Mouse (Mus musculus): ENCODE measurements around the gene Pdk2. TPM values are rescaled to one million over a fixed set of nuclear protein-coding genes. Genes with fewer than 3 reads are reported as not detected.
A peak's percentile ranks its signal among the peaks of the same experiment; 100 is the strongest.

Gene Pdk2
- polyA plus RNA-seq (2012; rRNA removed) = 220 and 229 TPM in 2 replicates

GRCm38 (mm10) chr11:95041139-95041609 lies at the start of gene Pdk2:
Gene Pdk2, minus strand, starts transcription at chr11:95041354.
- H3K4me3 ChIP-seq (ENCODE audit: control insufficient read depth, low read depth, low read length) = peak within 1 kb of the TSS; percentile 94
- no peaks in the 10 kb centered on the region for H3K27me3 ChIP-seq (ENCODE audit: control insufficient read depth, insufficient read depth, low read length)
- H3K4me1 ChIP-seq (ENCODE audit: control insufficient read depth, insufficient read depth, low read length) = peaks cover 16% of the 10 kb centered on the region
- H3K36me3 ChIP-seq (ENCODE audit: control insufficient read depth, insufficient read depth, low read length) = no peaks in the 10 kb centered on the region
- peak within 1 kb of the TSS; percentile 62 for H3K27ac ChIP-seq (ENCODE audit: control insufficient read depth, insufficient read depth, low read depth, low read length)
- TF ChIP-seq POLR2A (IDR thresholded peaks at IDR 0.05; ENCODE audit: control insufficient read depth, low read depth, low read length) (peak; percentile 75), CTCF (IDR thresholded peaks at IDR 0.05; ENCODE audit: control insufficient read depth, insufficient read depth, insufficient replicate concordance, low read depth, low read length) (no peak)

GRCm38 (mm10) chr11:95088857-95089779 lies 48.0 kb upstream of the Pdk2 start:
- H3K36me3 ChIP-seq (ENCODE audit: control insufficient read depth, insufficient read depth, low read length) = no peaks in the 10 kb centered on the region
- no peaks in the 10 kb centered on the region for H3K27me3 ChIP-seq (ENCODE audit: control insufficient read depth, insufficient read depth, low read length)
- TF ChIP-seq POLR2A (IDR thresholded peaks at IDR 0.05; ENCODE audit: control insufficient read depth, low read depth, low read length) (no peak), CTCF (IDR thresholded peaks at IDR 0.05; ENCODE audit: control insufficient read depth, insufficient read depth, insufficient replicate concordance, low read depth, low read length) (no peak)
- no peak overlapping the region for H3K27ac ChIP-seq (ENCODE audit: control insufficient read depth, insufficient read depth, low read depth, low read length)
- H3K4me3 ChIP-seq (ENCODE audit: control insufficient read depth, low read depth, low read length) = no peak overlapping the region
- no peaks in the 10 kb centered on the region for H3K4me1 ChIP-seq (ENCODE audit: control insufficient read depth, insufficient read depth, low read length)

- TF ChIP-seq POLR2A (IDR thresholded peaks at IDR 0.05; ENCODE audit: control insufficient read depth, low read depth, low read length) (no peak), CTCF (IDR thresholded peaks at IDR 0.05; ENCODE audit: control insufficient read depth, insufficient read depth, insufficient replicate concordance, low read depth, low read length) (no peak)
- H3K27me3 ChIP-seq (ENCODE audit: control insufficient read depth, insufficient read depth, low read length) = no peaks in the 10 kb centered on the region
- H3K4me3 ChIP-seq (ENCODE audit: control insufficient read depth, low read depth, low read length) = no peak overlapping the region
- H3K4me1 ChIP-seq (ENCODE audit: control insufficient read depth, insufficient read depth, low read length) = no peaks in the 10 kb centered on the region
- peak overlapping the region; percentile 26; the same call in 1 of the 2 replicates for H3K27ac ChIP-seq (ENCODE audit: control insufficient read depth, insufficient read depth, low read depth, low read length)
- H3K36me3 ChIP-seq (ENCODE audit: control insufficient read depth, insufficient read depth, low read length) = no peaks in the 10 kb centered on the region
Measured at GRCm38 (mm10) chr11:95088286-95088685, 47.1 kb upstream of the Pdk2 start.

GRCm38 (mm10) chr11:95087301-95088228 lies 46.4 kb upstream of the Pdk2 start:
- no peaks in the 10 kb centered on the region for H3K4me1 ChIP-seq (ENCODE audit: control insufficient read depth, insufficient read depth, low read length)
- no peaks in the 10 kb centered on the region for H3K36me3 ChIP-seq (ENCODE audit: control insufficient read depth, insufficient read depth, low read length)
- H3K4me3 ChIP-seq (ENCODE audit: control insufficient read depth, low read depth, low read length) = no peak overlapping the region
- TF ChIP-seq POLR2A (IDR thresholded peaks at IDR 0.05; ENCODE audit: control insufficient read depth, low read depth, low read length) (no peak), CTCF (IDR thresholded peaks at IDR 0.05; ENCODE audit: control insufficient read depth, insufficient read depth, insufficient replicate concordance, low read depth, low read length) (no peak)
- H3K27ac ChIP-seq (ENCODE audit: control insufficient read depth, insufficient read depth, low read depth, low read length) = no peak overlapping the region
- no peaks in the 10 kb centered on the region for H3K27me3 ChIP-seq (ENCODE audit: control insufficient read depth, insufficient read depth, low read length)

- H3K36me3 ChIP-seq (ENCODE audit: control insufficient read depth, insufficient read depth, low read length) = no peaks in the 10 kb centered on the region
- no peak overlapping the region for H3K27ac ChIP-seq (ENCODE audit: control insufficient read depth, insufficient read depth, low read depth, low read length)
- no peak overlapping the region for H3K4me3 ChIP-seq (ENCODE audit: control insufficient read depth, low read depth, low read length)
- no peaks in the 10 kb centered on the region for H3K27me3 ChIP-seq (ENCODE audit: control insufficient read depth, insufficient read depth, low read length)
- no peak for TF ChIP-seq POLR2A (IDR thresholded peaks at IDR 0.05; ENCODE audit: control insufficient read depth, low read depth, low read length)
- no peak for TF ChIP-seq CTCF (IDR thresholded peaks at IDR 0.05; ENCODE audit: control insufficient read depth, insufficient read depth, insufficient replicate concordance, low read depth, low read length)
- no peaks in the 10 kb centered on the region for H3K4me1 ChIP-seq (ENCODE audit: control insufficient read depth, insufficient read depth, low read length)
Measured at GRCm38 (mm10) chr11:95086229-95086628, 45.1 kb upstream of the Pdk2 start.

- Histone ChIP-seq H3K27ac (ENCODE audit: control insufficient read depth, insufficient read depth, low read depth, low read length) (no peak overlapping the region), H3K4me1 (ENCODE audit: control insufficient read depth, insufficient read depth, low read length) (no peaks in the 10 kb centered on the region), H3K36me3 (ENCODE audit: control insufficient read depth, insufficient read depth, low read length) (no peaks in the 10 kb centered on the region), H3K4me3 (ENCODE audit: control insufficient read depth, low read depth, low read length) (no peak overlapping the region), H3K27me3 (ENCODE audit: control insufficient read depth, insufficient read depth, low read length) (no peaks in the 10 kb centered on the region)
- TF ChIP-seq CTCF (IDR thresholded peaks at IDR 0.05; ENCODE audit: control insufficient read depth, insufficient read depth, insufficient replicate concordance, low read depth, low read length) = no peak
- TF ChIP-seq POLR2A (IDR thresholded peaks at IDR 0.05; ENCODE audit: control insufficient read depth, low read depth, low read length) = no peak
Measured at GRCm38 (mm10) chr11:95085710-95086109, 44.6 kb upstream of the Pdk2 start.

Measured in testis, adult 2 months (tissue).